Mouse (Mus musculus) neural tube, embryonic 11.5 days (tissue): ENCODE results near the gene Fntb. TPM values are rescaled to one million over a fixed set of nuclear protein-coding genes. Genes with fewer than 3 reads are reported as not detected.

Experiments
- ATAC-seq: fragments of 200-750 bp; cut with Nextera tagmentation; 2 replicates; pipeline ENCODE4 v1.8.0; 2017; ENCODE audit warnings: moderate number of reproducible peaks, mild to moderate bottlenecking, moderate TSS enrichment, moderate library complexity; ENCODE audit not compliant: insufficient read depth, low FRiP score, low TSS enrichment
- DNase-seq: peaks from one replicate; pipeline ENCODE4 v3.0.0-alpha.2; 2015; ENCODE audit warnings: low spot score
- H3K27ac ChIP-seq: fragments of 300-500 bp; sonication (generic); 2 replicates; pipeline ENCODE4 v1.5.1; 2014; ENCODE audit warnings: low read depth, mild to moderate bottlenecking, low read length
- H3K27me3 ChIP-seq: fragments of 300-500 bp; sonication (generic); 2 replicates; pipeline ENCODE4 v1.6.1; 2014; ENCODE audit warnings: mild to moderate bottlenecking, low read length, mixed read lengths; ENCODE audit not compliant: control insufficient read depth, insufficient read depth
- H3K36me3 ChIP-seq: fragments of 300-500 bp; sonication (generic); 2 replicates; pipeline ENCODE4 v1.6.1; 2014; ENCODE audit warnings: mild to moderate bottlenecking, low read length, moderate library complexity, mixed read lengths; ENCODE audit not compliant: control insufficient read depth, insufficient read depth
- H3K4me1 ChIP-seq: fragments of 300-500 bp; sonication (generic); 2 replicates; pipeline ENCODE4 v1.6.1; 2014; ENCODE audit warnings: low read length, mixed read lengths; ENCODE audit not compliant: control insufficient read depth, insufficient read depth
- H3K4me2 ChIP-seq: fragments of 300-500 bp; sonication (generic); 2 replicates; pipeline ENCODE4 v1.6.1; 2014; ENCODE audit warnings: low read depth, mild to moderate bottlenecking, moderate library complexity
- H3K4me3 ChIP-seq: fragments of 300-500 bp; sonication (generic); 2 replicates; pipeline ENCODE4 v1.5.1; 2014; ENCODE audit warnings: low read depth, low read length
- H3K9ac ChIP-seq: fragments of 300-500 bp; sonication (generic); 2 replicates; pipeline ENCODE4 v1.6.1; 2014; ENCODE audit warnings: mild to moderate bottlenecking, low read length
- H3K9me3 ChIP-seq: fragments of 300-500 bp; sonication (generic); 2 replicates; pipeline ENCODE4 v1.6.1; 2016; ENCODE audit warnings: low read length; ENCODE audit not compliant: control insufficient read depth
- WGBS: fragments of 180-500 bp; shearing (Covaris S2); extraction: QIAGEN DNeasy Blood & Tissue Kit; methylation state at CpG from one replicate; pipeline ENCODE4 v1.1.7; 2014; 5-methylcytosine and 5-hydroxymethylcytosine counted together
- polyA plus RNA-seq: library from polyadenylated mRNA; unstranded; fragments of >200 nt; fragmentation: Nextera tagmentation; extraction: Ambion mirVana; gene quantifications from 2 replicates; pipeline ENCODE4 v1.2.1, GENCODE M21; 2014

The Fntb gene
- polyA plus RNA-seq, 1 experiment from 2014 or later: 49.3 TPM

- WGBS: 95% methylated on average over 8 of the region's 8 CpGs
- Histone ChIP-seq H3K36me3 (no peaks in the 10 kb centered on the region; the same call in 1 of the 2 replicates), H3K4me2 (no peak overlapping the region), H3K4me3 (no peak overlapping the region), H3K9ac (no peak overlapping the region), H3K27ac (no peak overlapping the region), H3K9me3 (no peaks in the 10 kb centered on the region), H3K4me1 (no peaks in the 10 kb centered on the region), H3K27me3 (no peaks in the 10 kb centered on the region)
- DNase-seq: no peak
- no peak for ATAC-seq
Measured at GRCm38 (mm10) chr12:76923118-76923517, 157.7 kb downstream of the Fntb start.

GRCm38 (mm10) chr12:76924904-76925604, 159.7 kb downstream of the Fntb start:
- DNase-seq (no peak), ATAC-seq (no peak)
- H3K27ac ChIP-seq: no peak overlapping the region
- H3K4me1 ChIP-seq: no peaks in the 10 kb centered on the region
- WGBS: 91% methylated on average over 10 of the region's 10 CpGs
- no peaks in the 10 kb centered on the region for H3K9me3 ChIP-seq
- no peak overlapping the region for H3K4me2 ChIP-seq
- H3K36me3 ChIP-seq: no peaks in the 10 kb centered on the region; the same call in 1 of the 2 replicates
- H3K4me3 ChIP-seq: no peak overlapping the region
- no peak overlapping the region for H3K9ac ChIP-seq
- H3K27me3 ChIP-seq: no peaks in the 10 kb centered on the region

- 86% methylated on average over 10 of the region's 10 CpGs for WGBS
- no peak overlapping the region for H3K4me2 ChIP-seq
- no peaks in the 10 kb centered on the region for H3K27me3 ChIP-seq
- DNase-seq: no peak
- no peak for ATAC-seq
- H3K4me1 ChIP-seq: no peaks in the 10 kb centered on the region
- no peaks in the 10 kb centered on the region for H3K9me3 ChIP-seq
- H3K4me3 ChIP-seq: no peak overlapping the region
- H3K9ac ChIP-seq: no peak overlapping the region
- H3K36me3 ChIP-seq: no peaks in the 10 kb centered on the region; the same call in 1 of the 2 replicates
- H3K27ac ChIP-seq: no peak overlapping the region
Measured at GRCm38 (mm10) chr12:76926338-76926945, 161.1 kb downstream of the Fntb start.

GRCm38 (mm10) chr12:76927012-76927411, 161.6 kb downstream of the Fntb start:
- no peak for DNase-seq
- H3K4me2 ChIP-seq: no peak overlapping the region
- no peak for ATAC-seq
- no peaks in the 10 kb centered on the region for H3K9me3 ChIP-seq
- H3K9ac ChIP-seq: no peak overlapping the region
- no peak overlapping the region for H3K27ac ChIP-seq
- WGBS: 91% methylated on average over 3 of the region's 3 CpGs
- H3K4me3 ChIP-seq: no peak overlapping the region
- no peaks in the 10 kb centered on the region for H3K4me1 ChIP-seq
- no peaks in the 10 kb centered on the region; the same call in 1 of the 2 replicates for H3K36me3 ChIP-seq
- H3K27me3 ChIP-seq: no peaks in the 10 kb centered on the region

- 69% methylated on average over 10 of the region's 10 CpGs for WGBS
- Histone ChIP-seq H3K9me3 (no peaks in the 10 kb centered on the region), H3K36me3 (no peaks in the 10 kb centered on the region; the same call in 1 of the 2 replicates), H3K9ac (no peak overlapping the region), H3K27me3 (no peaks in the 10 kb centered on the region), H3K27ac (no peak overlapping the region), H3K4me3 (no peak overlapping the region), H3K4me1 (no peaks in the 10 kb centered on the region), H3K4me2 (no peak overlapping the region)
- DNase-seq (no peak), ATAC-seq (no peak)
Measured at GRCm38 (mm10) chr12:76927539-76927938, 162.2 kb downstream of the Fntb start.

GRCm38 (mm10) chr12:76930177-76930576, 164.8 kb downstream of the Fntb start:
- no peak for DNase-seq
- H3K4me2 ChIP-seq: no peak overlapping the region
- H3K27me3 ChIP-seq: no peaks in the 10 kb centered on the region
- WGBS: 68% methylated on average over 6 of the region's 6 CpGs
- H3K9ac ChIP-seq: no peak overlapping the region
- H3K36me3 ChIP-seq: no peaks in the 10 kb centered on the region
- no peak for ATAC-seq
- no peaks in the 10 kb centered on the region for H3K9me3 ChIP-seq
- no peaks in the 10 kb centered on the region for H3K4me1 ChIP-seq
- no peak overlapping the region for H3K4me3 ChIP-seq
- H3K27ac ChIP-seq: no peak overlapping the region

GRCm38 (mm10) chr12:76931739-76932687, 166.6 kb downstream of the Fntb start:
- Histone ChIP-seq H3K4me1 (no peaks in the 10 kb centered on the region), H3K4me3 (no peak overlapping the region), H3K36me3 (0 out of 2 replicates have a peak, but pooled peaks cover 4% of the 10 kb centered on the region), H3K4me2 (no peak overlapping the region), H3K9me3 (no peaks in the 10 kb centered on the region), H3K27me3 (no peaks in the 10 kb centered on the region), H3K27ac (no peak overlapping the region), H3K9ac (no peak overlapping the region)
- ATAC-seq (no peak), DNase-seq (no peak)
- 74% methylated on average over 14 of the region's 14 CpGs for WGBS

- Histone ChIP-seq H3K4me2 (no peak overlapping the region), H3K27ac (no peak overlapping the region), H3K4me1 (no peaks in the 10 kb centered on the region), H3K27me3 (no peaks in the 10 kb centered on the region), H3K36me3 (0 out of 2 replicates have a peak, but pooled peaks cover 4% of the 10 kb centered on the region), H3K9me3 (no peaks in the 10 kb centered on the region), H3K4me3 (no peak overlapping the region), H3K9ac (no peak overlapping the region)
- DNase-seq (no peak), ATAC-seq (no peak)
- WGBS: 87% methylated on average over 6 of the region's 6 CpGs
Measured at GRCm38 (mm10) chr12:76932688-76933060, 167.3 kb downstream of the Fntb start.
